Mouse (Mus musculus): ENCODE results near the gene Hist1h4d.

Gene Hist1h4d

DNA sequence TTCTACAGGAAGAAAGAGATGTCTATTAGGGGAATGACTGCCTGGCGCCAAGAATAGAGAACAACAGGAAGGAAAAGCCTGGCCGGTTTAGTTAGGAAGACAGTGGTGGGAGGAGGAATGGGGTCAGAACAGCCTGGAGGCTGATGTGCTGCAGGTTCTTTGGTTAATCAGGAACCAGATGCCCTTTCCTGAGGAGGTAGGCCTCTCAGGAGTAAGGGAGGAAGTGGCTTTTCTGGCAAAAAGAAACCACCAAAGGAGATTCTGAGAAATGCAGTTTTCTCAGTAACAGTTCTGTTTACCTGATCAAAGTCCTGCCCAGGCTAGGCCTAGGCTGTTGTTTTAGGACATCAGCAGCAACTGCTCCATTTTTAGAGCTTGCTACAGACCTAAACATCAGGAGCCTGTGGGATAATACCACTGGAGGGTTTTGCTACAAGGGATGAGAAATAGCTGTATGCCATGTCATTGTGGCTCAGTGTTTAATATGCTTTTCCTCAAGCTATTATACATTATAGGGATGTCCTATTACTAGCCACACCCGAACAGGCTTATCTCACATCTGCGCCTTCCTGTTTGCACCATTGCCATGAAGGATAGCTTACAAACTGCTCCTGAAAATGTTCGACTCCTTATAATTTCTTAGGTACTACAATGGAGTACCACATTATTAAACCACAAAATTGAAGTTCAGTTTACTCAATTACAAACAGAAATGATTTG, 11.8 kb downstream of the Hist1h4d start:
- DNase-seq (ENCODE audit: low spot score in 2 of 2) = no peak

DNA sequence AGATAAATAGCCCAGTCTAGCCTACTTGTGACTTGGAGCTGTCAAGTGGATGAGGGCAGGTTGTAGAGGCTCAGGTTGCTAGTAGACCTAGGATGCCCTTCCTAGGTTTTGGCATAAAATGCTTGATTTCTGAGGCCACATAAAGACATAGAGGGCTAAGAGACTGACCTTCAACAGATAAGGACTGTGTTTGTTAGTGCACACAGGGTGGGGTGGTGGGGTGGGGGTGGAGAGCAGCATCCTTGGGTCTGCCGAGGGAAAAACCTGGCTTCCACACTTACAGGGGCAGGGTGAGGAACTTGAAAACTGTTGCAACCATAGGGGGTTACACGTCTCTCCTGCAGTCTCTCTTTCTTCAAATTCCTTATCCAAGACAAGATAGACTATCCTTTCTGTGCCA, 13.8 kb downstream of the Hist1h4d start:
- DNase-seq (ENCODE audit: low spot score in 2 of 2) = no peak

DNA sequence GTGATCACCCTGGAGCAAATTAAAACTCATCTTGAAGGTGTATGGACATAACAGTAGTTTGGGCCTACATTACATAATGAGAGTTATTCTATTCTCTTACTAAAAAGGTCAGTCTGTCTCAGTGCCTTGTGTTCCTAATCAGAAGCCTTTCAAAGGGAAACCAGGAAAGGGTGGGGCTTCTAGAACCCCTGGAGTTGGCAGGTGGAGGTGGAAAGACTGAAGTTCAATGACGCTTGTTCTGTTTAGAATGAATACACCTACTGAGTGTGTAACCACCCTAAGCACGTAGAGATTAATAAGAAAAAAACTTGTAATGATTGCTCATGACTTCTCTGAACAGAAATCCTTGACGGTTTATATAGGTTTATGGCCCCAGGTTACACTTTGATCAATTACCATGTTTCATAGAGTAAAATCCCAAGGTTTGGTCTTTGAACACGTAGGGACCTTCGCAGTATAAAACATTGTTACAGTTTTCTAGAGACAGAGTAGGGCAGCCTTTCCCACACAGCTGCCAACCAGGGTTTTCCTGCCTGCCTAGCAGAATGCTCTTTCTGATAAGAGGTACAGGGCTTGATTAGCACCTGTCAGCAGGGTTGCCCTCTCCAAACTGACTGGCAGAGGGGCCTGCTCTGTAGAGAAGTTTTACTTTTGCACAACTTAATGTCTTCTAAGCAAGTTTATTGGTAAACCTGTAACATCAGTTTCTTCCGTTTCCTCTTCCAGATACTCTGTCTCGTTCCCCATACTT, 14.4 kb downstream of the Hist1h4d start:
- DNase-seq (ENCODE audit: low spot score in 2 of 2) = no peak

DNA sequence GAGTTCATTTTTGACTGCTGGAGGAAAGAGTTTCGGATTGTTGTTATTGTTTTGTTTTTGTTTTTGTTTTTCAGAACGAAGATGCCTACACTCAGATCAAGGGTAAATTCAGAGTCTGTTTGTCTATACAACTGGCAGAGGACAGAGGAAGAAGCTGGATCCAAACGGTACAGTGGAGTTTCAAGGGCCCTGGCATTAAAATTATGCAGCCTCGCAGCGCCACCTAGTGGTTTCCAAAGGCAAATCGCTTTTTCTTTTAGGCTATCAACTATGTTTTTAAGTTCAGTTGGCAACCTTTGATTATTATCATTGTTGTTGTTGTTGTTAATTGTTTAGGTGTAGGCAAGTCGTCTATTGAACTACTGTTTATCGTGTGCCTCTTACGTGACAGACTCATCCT, 16.6 kb downstream of the Hist1h4d start:
- DNase-seq (ENCODE audit: low spot score in 2 of 2) = peak; percentile 58 to 84

DNA sequence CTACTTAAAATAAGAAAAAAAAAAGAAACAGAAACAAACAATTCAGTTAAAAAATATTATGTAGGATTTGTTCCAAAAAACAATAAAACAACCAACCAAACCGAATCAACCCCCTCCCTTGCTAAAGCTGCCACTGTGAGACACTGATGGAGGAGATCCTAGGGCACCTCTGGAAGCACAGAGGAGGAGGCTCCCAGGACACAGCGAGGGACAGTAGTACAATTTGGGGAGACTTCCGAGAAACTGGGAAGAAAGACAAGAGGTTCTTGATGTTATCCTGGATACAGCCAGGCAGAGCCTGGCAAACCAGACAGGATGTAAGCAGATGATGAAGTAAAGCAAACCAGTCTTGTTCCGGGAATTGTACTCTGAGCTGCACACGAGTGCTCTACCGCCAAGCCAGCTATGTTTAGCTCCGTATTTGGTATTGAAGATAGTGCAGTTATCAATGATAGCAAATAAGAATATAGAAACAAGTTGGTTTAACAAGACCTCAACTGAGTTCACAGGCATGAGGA, 21.8 kb downstream of the Hist1h4d start:
- DNase-seq (ENCODE audit: low spot score in 2 of 2) = no peak

DNA sequence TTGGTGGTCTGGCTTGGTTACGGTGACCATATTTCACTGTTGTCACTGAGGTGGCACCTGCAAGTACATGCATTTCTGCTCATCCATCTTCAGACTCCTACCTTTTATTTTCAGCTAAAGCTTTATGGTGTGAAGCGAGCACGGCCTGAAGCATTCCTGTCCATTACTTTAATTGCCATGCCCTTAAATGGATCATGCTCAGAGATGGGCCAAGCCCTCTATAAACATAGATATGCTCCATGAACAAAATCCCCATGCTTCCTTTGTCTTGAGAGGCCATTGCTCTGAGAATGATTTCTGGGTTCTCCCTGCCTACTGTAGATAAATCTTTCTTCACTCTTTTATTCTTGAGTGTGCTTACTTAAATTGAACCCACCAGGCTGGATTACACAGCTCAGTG, 23.1 kb downstream of the Hist1h4d start:
- DNase-seq (ENCODE audit: low spot score in 2 of 2) = no peak

DNA sequence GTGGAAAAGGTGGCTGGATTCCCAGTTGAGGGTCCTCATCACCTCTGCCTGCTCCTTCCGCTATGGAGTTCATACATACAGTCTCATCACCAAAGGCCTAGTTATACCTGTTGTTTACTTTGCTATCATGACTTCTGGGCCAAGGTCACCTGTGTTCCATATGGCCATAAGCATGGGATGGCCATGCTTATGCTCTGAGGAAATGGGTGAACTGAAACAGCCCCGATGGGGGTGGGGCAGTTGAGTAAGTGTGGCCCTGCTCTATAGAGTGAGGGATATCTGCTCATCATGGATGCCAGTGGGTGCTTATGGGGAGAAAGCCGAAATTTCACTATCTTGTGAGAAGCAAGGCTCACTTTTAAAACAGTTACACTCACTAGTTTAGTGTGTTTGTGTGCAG, 23.7 kb downstream of the Hist1h4d start:
- DNase-seq (ENCODE audit: low spot score in 2 of 2) = no peak

DNA sequence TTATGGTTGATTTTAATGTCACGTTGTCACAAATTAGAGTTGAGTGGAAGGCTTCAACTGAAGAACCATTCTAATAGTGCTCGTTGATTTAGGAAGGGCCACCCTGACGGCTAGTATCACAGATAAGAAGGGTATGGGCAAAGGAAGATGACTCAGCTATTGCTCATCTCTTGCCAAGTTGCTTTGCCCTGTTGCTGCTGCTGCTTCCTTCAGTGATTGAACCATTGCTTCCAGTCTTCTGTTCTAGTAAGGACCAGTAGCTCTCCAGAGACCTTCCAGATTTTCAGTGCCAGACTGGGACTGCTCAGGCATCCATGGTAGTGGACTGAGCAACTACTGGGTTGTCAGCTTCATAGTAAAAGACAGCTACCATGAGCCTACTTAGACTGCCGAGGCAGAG, 27.8 kb downstream of the Hist1h4d start:
- no peak for DNase-seq (ENCODE audit: low spot score in 2 of 2)

DNA sequence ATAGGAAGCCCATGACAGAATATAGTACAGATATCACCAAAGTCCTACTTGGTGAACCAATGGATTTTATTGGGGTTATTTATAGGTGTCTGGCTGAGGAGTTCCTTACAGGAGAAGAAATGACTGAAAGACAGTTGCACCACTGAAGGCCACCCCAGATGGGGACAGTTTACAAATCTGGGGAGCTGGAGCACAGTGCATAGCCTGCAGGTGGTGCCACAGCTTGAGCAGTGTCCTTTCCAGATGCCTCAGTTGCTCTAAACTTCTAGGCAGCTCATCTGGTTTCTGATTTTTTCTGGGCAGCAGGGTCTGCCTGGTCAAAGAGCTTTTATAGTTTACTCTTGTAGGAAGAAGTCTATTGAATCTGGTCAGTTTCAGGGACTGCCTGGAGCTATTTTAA, 28.4 kb downstream of the Hist1h4d start:
- DNase-seq (ENCODE audit: low spot score in 2 of 2) = no peak

DNA sequence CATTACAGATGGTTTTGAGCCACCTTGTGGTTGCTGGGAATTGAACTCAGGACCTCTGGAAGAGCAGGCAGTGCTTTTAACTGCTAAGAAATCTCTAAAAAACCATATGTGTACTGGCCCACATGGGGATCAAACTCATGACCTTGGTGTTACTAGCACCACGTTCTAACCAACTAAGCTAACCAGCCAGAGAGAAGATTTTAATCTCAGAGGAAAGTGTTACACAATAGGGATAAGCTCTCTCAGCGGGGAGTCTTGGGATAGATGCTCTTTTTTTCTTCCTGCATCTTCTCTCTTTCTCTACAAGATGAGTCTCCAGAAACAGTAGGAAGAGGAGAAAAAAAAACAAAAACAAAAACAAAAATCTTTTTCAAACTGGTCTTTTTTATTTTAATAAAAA, 29.0 kb downstream of the Hist1h4d start:
- no peak for DNase-seq (ENCODE audit: low spot score in 2 of 2)

DNA sequence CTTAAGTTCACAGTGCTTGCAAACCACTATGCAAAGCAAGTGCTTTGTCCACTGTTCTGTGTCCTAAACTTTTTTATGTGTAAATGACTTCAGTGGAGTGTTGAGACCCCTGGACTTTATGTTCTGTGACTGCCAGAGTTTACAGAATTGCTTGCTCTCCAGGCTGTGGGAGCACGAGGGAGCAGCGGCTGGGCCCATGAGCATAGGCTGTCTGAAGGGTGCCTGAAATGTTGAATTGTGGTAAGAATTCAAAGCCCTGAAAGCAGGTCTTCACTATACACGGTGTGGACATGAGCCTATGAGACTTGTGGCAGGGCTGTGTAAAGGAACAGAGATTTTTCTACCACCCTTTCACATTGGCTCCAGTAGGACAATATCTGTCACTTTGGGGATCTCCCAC, 30.2 kb downstream of the Hist1h4d start:
- DNase-seq (ENCODE audit: low spot score in 2 of 2) = no peak

DNA sequence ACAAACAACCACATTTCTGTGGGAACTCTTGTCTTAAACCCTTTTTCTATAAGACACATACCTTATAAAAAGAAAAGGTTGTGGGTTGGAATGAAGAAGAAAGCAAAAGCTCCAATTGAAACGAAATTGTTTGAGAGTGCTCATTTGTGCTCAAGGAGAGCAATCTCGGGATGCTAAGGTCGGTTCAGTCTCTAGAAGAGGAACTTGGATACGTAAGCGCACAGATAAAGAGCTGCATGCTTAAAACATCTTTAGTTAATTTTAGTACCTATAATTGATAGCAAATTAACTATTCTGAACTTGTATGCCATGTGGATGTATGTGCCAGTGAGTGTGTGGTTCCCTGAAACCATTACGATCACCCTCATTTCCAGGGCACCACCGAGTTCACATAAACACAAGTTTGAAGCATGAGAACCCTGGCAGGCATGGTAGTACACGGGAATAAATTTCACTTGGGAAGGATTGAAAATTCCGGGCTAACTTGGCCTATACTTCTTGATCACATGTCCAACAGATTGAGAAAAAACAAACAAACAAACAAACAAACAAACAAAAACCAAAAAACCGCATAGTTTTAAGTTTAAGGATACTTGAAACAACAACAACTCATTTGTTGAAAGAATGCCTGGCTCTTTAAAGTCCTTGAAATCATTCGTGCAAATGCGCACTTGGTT, 38.8 kb downstream of the Hist1h4d start:
- DNase-seq (ENCODE audit: low spot score in 2 of 2) = no peak

DNA sequence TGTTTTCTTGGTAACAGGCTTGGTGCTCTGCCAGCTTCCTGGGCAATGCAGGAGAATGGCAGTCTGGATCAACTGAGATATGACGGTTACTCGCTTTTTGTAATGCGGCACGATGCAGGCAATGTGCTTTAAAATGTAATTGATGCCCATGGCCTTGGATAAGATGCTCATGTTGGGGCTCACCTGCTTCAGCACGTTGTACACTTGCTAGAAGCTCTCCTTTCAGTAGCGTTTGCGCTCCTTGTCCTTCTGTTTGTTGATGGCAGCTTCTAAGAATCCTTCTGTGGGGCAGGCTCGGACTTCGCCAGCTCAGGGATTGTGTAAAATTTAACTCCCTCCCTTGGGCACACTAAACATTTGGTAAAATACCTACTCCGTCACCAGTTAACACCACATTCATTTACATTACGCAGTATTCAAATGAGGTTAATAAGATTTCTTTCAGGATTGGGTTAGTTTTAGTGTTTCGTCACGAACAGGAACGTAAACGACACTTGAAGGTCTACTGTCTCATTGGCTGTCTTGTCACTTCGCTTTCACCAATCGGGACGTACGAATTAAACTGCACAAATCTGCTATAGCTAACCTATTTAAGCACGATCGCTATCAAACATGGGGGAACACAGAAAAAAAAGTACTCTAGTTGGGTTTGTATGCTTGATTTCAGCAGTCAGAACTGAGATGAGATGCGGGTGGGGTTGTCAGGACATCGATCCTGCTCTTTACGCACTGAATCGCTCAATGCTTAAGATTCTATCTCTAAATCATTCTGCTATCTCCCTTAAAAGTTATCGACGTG, 39.5 kb downstream of the Hist1h4d start, which contains the start of gene Hist1h2be:
Gene Hist1h2be (minus strand): TSS at position 392 of the 799 bp plus-strand sequence.
- DNase-seq (ENCODE audit: low spot score in 2 of 2) = peak; percentile 76 to 91

DNA sequence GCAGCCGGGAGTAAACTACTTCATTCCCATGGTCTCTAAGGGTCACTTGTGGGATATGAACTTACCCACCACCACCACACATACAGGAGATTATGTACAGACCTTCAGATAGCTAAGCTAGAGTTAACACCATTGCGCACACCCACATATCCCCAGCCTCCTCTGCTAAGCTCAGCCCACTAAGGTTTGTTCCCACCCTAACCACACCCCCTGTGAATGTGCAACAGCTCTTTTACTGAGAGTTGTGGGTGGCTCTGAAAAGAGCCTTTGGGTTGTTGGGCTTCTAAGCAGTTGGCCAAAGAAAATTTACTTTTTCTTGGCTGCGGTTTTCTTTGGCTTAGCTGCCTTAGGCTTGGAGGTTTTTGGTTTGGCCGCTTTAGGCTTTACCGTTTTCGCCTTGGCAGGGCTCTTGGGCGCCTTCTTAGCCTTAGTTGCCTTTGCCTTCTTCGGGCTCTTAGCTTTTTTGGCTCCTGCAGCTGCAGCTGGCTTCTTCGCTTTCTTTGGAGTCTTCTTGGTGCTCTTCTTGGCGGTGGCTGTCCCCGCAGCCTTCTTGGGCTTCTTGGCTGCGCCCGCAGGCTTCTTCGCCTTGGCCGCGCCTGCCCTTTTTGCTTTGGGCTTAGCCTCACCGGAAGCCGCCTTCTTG, 40.3 kb downstream of the Hist1h4d start:
- peak; percentile 79 to 88 for DNase-seq (ENCODE audit: low spot score in 2 of 2)

DNA sequence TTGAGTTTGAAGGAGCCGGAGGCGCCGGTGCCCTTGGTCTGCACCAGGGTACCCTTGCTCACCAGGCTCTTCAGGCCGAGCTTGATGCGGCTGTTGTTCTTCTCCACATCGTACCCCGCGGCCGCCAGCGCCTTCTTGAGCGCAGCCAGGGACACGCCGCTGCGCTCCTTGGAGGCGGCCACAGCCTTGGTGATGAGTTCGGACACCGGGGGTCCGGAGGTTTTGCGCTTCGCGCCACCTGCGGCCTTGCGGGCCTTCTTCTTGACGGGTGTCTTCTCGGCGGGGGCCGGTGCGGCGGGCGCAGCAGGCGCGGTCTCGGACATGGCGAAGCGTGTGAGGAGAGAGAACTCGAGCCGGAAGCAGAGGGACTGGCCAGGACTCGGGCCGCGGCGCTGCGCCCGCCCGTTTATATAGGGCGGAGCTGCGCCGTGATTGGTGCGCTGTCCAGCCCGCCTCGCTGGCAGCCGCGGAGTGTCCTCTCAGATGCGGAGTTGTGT, 40.8 kb downstream of the Hist1h4d start, which contains the start of gene Hist1h1e:
Gene Hist1h1e (minus strand): TSS at position 384 of the 497 bp plus-strand sequence.
- peak; percentile 92 for DNase-seq (ENCODE audit: low spot score in 2 of 2)

DNA sequence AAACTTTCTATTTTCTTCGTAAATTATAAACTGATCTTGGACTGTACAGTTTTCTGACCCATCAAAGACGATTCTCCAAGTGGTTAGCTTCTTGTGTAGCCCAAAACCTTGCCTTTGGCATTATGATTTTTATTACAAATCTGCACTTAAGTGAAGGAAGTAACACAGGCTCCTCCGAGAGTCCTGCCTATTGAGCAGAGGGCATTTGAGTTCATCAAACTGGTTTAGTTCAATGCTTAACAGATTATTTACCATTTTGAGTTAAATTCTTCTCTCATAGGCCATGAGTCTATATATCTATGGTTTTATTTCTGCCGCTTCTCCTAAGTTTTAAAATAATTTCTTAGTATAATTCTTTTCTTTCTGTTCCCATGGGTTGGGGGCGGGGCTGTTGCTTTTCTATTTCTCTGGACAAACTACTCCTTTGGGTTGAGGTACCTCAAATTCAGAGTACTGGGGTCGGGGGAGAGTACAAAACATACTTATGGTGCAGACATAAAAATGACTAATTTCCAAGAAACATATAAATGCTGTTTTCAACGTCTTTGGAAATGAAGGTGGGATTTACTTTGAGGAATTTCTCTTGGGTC, 41.6 kb downstream of the Hist1h4d start:
- peak; percentile 26 to 27 for DNase-seq (ENCODE audit: low spot score in 2 of 2)

DNA sequence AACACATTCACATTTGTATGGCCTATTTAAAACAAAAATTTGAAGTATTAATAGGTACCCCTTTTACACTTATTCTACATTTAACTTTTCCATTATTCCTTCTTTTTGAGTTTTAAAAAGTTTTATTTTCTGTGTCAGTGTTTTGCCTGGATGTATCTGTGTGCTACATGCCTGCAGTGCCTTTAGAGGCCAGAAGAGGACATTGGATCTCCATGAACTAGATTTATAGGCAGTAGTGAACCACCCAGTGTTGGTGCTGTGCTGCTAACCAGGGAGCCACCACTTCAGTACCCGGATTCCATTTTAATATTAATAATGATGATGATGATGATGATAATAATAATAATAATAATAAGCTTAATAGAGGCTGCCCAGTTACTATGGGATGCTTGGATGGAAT, 49.3 kb downstream of the Hist1h4d start:
- DNase-seq (ENCODE audit: low spot score in 2 of 2) = no peak
